Mouse (Mus musculus): ENCODE data around the gene Hells. TPM values are rescaled to one million over a fixed set of nuclear protein-coding genes. Genes with fewer than 3 reads are reported as not detected.

Gene Hells
- total RNA-seq (2014; rRNA removed): 0.92 and 1.5 TPM in 2 replicates
- 0.11 and 0.20 TPM in 2 replicates for polyA plus RNA-seq (2012; rRNA removed)

- peak within 1 kb of the TSS; percentile 76 for H3K4me3 ChIP-seq (ENCODE audit: insufficient read depth, low read depth, low read length)
- under 1% methylated on average over 76 of the region's 76 CpGs for WGBS
- no peaks in the 10 kb centered on the region for H3K79me2 ChIP-seq (ENCODE audit: control insufficient read depth, insufficient read depth, low read length)
- no peak for TF ChIP-seq CTCF (IDR thresholded peaks at IDR 0.05; ENCODE audit: low read depth, low read length)
- TF ChIP-seq POLR2A (IDR thresholded peaks at IDR 0.05; ENCODE audit: extremely low read depth, insufficient read depth, low read length): no peak
- peak within 1 kb of the TSS; percentile 59 for H3K9ac ChIP-seq (ENCODE audit: low read depth, low read length)
- DNase-seq (ENCODE audit: extremely low read depth, low read depth, low spot score): peak; percentile 52
- H3K4me1 ChIP-seq (ENCODE audit: control insufficient read depth, insufficient read depth, low read length): no peaks in the 10 kb centered on the region; the same call in 1 of the 2 replicates
- H3K36me3 ChIP-seq (ENCODE audit: control insufficient read depth, insufficient read depth, low read length): no peaks in the 10 kb centered on the region
- H3K27ac ChIP-seq (replicated peaks; ENCODE audit: insufficient read depth, low read depth, low read length): no peak within 1 kb of the TSS
- H3K27me3 ChIP-seq (ENCODE audit: control insufficient read depth, insufficient read depth, low read length): no peaks in the 10 kb centered on the region
These were observed at the start of gene Hells for GRCm38 (mm10) chr19:38930788-38931565. Gene Hells, plus strand, starts transcription at chr19:38930915.

GRCm38 (mm10) chr19:38901146-38902135 is 29.3 kb upstream of the Hells start:
- 69% methylated on average over 12 of the region's 12 CpGs for WGBS
- no peaks in the 10 kb centered on the region for H3K79me2 ChIP-seq (ENCODE audit: control insufficient read depth, insufficient read depth, low read length)

DNA sequence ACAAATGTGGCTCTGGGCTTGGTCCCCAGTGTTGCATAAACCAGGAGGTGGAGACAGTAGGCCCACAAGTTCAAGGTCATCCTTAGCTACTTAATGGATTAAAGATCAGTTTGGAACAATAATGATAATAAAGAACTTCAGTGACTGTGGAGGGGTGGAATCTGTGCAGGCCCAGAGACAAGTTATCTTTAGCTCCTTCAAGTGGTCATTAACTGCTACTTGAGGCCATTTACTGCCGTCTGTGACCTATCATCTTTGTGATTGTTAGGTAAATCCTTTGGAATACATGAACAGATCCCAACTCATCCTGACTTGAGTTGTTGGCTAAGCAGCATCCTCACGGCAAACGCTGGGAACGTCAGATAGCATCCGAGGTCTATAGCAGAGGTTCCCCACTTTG is 28.2 kb upstream of the Hells start:
- Histone ChIP-seq H3K79me2 (ENCODE audit: control insufficient read depth, insufficient read depth, low read length) (no peaks in the 10 kb centered on the region), H3K27ac (replicated peaks; ENCODE audit: insufficient read depth, low read depth, low read length) (no peak overlapping the region), H3K4me3 (ENCODE audit: insufficient read depth, low read depth, low read length) (no peak overlapping the region), H3K9ac (ENCODE audit: low read depth, low read length) (no peak overlapping the region), H3K4me1 (ENCODE audit: control insufficient read depth, insufficient read depth, low read length) (peaks cover 3% of the 10 kb centered on the region; the same call in 1 of the 2 replicates), H3K27me3 (ENCODE audit: control insufficient read depth, insufficient read depth, low read length) (no peaks in the 10 kb centered on the region), H3K36me3 (ENCODE audit: control insufficient read depth, insufficient read depth, low read length) (peaks cover 3% of the 10 kb centered on the region)
- TF ChIP-seq CTCF (IDR thresholded peaks at IDR 0.05; ENCODE audit: low read depth, low read length): no peak
- no peak for TF ChIP-seq POLR2A (IDR thresholded peaks at IDR 0.05; ENCODE audit: extremely low read depth, insufficient read depth, low read length)
- 97% methylated on average over 5 of the region's 5 CpGs for WGBS
- peak; percentile 59 for DNase-seq (ENCODE audit: extremely low read depth, low read depth, low spot score)

More at GRCm38 (mm10) chr19:38901146-38902135, 29.3 kb upstream of the Hells start:
- Histone ChIP-seq H3K36me3 (ENCODE audit: control insufficient read depth, insufficient read depth, low read length) (peaks cover 5% of the 10 kb centered on the region), H3K4me3 (ENCODE audit: insufficient read depth, low read depth, low read length) (no peak overlapping the region), H3K27ac (replicated peaks; ENCODE audit: insufficient read depth, low read depth, low read length) (no peak overlapping the region), H3K9ac (ENCODE audit: low read depth, low read length) (no peak overlapping the region), H3K27me3 (ENCODE audit: control insufficient read depth, insufficient read depth, low read length) (no peaks in the 10 kb centered on the region), H3K4me1 (ENCODE audit: control insufficient read depth, insufficient read depth, low read length) (peaks cover 3% of the 10 kb centered on the region; the same call in 1 of the 2 replicates)
- DNase-seq (ENCODE audit: extremely low read depth, low read depth, low spot score): peak; percentile 15
- TF ChIP-seq CTCF (IDR thresholded peaks at IDR 0.05; ENCODE audit: low read depth, low read length) (no peak), POLR2A (IDR thresholded peaks at IDR 0.05; ENCODE audit: extremely low read depth, insufficient read depth, low read length) (no peak)

DNA sequence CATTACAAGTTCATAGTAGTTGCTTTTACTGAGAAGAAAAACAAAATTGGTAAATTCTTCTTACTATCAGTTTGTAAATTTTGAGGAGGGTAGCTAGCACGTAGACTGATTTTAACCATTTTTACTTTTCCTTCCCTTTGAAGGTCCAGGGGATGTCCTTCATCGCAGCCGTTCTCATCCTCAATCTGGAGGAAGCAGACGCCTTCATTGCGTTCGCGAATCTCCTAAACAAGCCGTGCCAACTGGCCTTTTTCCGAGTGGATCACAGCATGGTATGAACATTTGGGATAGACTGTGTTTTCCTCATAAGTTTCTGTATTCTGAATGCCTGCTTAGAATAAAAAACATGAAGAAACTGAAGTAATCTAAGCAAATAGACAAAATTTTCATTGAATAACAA is 16.9 kb upstream of the Hells start:
- H3K4me1 ChIP-seq (ENCODE audit: control insufficient read depth, insufficient read depth, low read length): no peaks in the 10 kb centered on the region
- no peak for DNase-seq (ENCODE audit: extremely low read depth, low read depth, low spot score)
- H3K79me2 ChIP-seq (ENCODE audit: control insufficient read depth, insufficient read depth, low read length): no peaks in the 10 kb centered on the region
- H3K27me3 ChIP-seq (ENCODE audit: control insufficient read depth, insufficient read depth, low read length): no peaks in the 10 kb centered on the region
- no peak for TF ChIP-seq CTCF (IDR thresholded peaks at IDR 0.05; ENCODE audit: low read depth, low read length)
- TF ChIP-seq POLR2A (IDR thresholded peaks at IDR 0.05; ENCODE audit: extremely low read depth, insufficient read depth, low read length): no peak
- H3K27ac ChIP-seq (replicated peaks; ENCODE audit: insufficient read depth, low read depth, low read length): no peak overlapping the region
- H3K9ac ChIP-seq (ENCODE audit: low read depth, low read length): no peak overlapping the region
- peaks cover 26% of the 10 kb centered on the region for H3K36me3 ChIP-seq (ENCODE audit: control insufficient read depth, insufficient read depth, low read length)
- 92% methylated on average over 9 of the region's 9 CpGs for WGBS
- H3K4me3 ChIP-seq (ENCODE audit: insufficient read depth, low read depth, low read length): no peak overlapping the region

GRCm38 (mm10) chr19:38914926-38915325 is 15.8 kb upstream of the Hells start:
- Histone ChIP-seq H3K36me3 (ENCODE audit: control insufficient read depth, insufficient read depth, low read length) (peaks cover 28% of the 10 kb centered on the region), H3K79me2 (ENCODE audit: control insufficient read depth, insufficient read depth, low read length) (no peaks in the 10 kb centered on the region), H3K9ac (ENCODE audit: low read depth, low read length) (no peak overlapping the region), H3K4me1 (ENCODE audit: control insufficient read depth, insufficient read depth, low read length) (no peaks in the 10 kb centered on the region), H3K27ac (replicated peaks; ENCODE audit: insufficient read depth, low read depth, low read length) (no peak overlapping the region), H3K27me3 (ENCODE audit: control insufficient read depth, insufficient read depth, low read length) (no peaks in the 10 kb centered on the region), H3K4me3 (ENCODE audit: insufficient read depth, low read depth, low read length) (no peak overlapping the region)
- TF ChIP-seq CTCF (IDR thresholded peaks at IDR 0.05; ENCODE audit: low read depth, low read length) (no peak), POLR2A (IDR thresholded peaks at IDR 0.05; ENCODE audit: extremely low read depth, insufficient read depth, low read length) (no peak)
- 93% methylated on average over 15 of the region's 15 CpGs for whole genome bisulfite sequencing
- no peak for DNase-seq (ENCODE audit: extremely low read depth, low read depth, low spot score)

Measured in liver, adult 2 months (tissue).